Mouse (Mus musculus) gastrocnemius, postnatal 25 days (tissue): ENCODE data around the gene Ralgapa2. TPM values are rescaled to one million over a fixed set of nuclear protein-coding genes. Genes with fewer than 3 reads are reported as not detected.

Experiments used
- DNase-seq: peaks from one replicate; pipeline ENCODE4 v3.0.0; 2022
- total RNA-seq, 2 experiments: library from RNA; stranded (reverse); gene quantifications; 1 replicate in 1 of 2; 2 replicates in 1 of 2; pipeline ENCODE4 v1.2.3; 2021

The Ralgapa2 gene
- total RNA-seq, 2 experiments from 2014 or later: 6.5 to 8.0 TPM

DNA sequence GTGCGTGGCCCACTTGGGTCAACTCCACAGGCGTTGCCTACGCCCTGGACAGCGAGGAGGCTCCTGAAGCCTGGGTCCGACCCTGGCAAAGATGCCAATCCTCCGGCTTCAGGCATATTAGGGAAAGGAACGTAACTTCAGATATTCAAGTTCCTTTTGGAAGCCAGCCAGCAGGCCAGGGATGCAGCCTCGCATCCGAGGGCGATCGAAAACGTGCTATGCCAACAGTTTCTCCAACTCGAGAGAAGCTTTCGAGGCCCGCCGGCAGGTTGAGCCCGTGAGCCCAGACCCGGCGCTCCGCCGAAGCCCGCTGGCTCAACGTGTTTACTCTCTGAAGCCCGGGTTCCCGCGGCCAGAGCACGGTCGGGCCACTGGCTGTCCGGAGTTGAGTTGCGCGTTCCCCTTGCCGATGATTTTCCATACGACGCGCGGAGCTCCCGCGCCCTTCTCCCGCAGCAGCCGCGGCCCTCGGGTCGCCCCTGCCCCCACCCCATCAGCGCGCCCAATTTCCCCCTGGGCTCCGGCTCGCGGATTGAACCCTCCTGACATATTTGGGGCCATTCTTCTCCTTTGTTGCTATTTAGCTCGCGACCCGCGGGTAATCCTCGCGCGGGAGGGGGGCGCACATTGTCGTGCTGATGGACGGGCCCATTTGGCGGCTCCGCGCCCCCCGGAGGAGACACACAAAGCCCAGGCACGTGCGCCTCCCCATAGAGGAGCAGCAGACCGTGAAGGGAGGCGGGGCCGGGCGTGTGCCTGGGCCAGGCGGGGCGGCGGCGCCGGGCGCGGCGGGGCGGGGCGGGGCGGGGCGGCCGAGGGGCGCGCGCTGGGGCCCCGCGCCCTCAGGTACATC is 290.8 kb downstream of the Ralgapa2 start, which contains the start of gene Insm1:
Insm1 (plus strand) TSS at position 846 of the 853 bp plus-strand sequence.
- DNase-seq: no peak

DNA sequence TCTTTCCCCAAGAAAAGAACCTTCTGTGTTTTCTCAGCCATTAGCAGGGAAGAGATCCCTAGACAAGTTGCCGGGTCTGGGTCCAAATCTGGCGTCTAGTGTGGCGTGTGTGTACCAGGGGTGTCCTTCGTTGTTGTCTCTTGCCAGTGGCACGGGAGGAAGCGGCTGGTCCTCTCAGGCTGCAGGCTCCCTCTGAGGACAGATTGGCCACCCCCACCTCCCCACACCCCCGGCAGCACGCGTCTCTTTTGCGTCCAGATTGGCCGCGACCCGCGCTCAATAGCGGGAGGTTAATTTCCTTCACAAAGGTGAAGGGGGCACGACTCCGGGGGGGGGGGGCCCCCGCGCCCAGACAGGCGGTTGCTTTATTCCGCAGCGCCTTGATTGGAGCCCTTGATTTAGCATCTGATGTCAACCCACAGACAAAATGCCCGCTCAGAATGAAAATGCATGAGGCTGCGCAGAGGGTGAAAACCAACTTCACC is 291.5 kb downstream of the Ralgapa2 start:
- no peak for DNase-seq

DNA sequence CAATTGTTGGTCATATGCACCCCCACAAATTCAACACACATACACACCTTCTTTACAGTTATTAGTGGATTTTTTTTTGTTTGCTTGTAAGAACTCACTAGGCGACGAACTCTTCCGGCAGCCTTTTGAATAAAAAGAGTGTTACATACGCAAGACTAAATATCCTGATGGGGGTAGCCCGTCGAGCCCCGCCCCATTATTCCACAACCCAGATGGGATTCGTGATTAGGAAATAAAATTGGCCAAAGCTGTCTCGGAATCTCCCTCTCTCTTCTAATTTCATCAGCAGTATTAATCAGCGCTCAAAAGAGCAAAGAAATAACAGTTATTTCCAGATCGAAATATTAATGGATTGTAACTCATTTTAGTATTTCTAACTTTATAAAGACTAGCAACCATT is 292.4 kb downstream of the Ralgapa2 start:
- no peak for DNase-seq

DNA sequence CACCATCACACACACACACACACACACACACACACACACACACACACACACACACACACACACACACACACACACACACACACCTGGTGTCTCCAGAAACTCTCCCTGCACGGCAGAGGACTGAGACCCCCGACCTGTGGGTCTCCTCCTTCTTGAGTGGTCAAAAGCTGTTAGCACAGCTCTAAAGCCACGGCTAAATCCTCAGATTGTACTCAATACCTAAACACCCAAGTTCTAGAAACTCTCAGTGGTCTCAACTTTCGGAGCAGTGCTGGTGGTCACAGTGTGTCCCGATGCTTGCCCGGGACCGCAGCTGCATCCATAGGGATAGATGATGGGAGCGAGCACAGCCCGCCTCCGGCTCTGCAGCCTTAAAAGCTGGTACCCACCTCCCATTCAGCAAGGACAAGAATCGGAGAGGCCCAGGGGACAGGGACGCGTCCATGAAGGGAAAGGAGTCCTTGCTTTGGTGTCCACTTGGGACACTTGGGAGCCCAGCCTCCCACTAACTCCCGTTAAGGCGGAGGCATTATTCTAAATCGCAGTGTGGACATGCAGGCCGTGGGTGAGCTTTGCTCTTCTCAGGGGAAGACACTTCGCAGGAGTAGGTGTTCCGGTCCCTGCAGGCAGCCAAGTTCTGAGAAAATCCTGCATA is 293.1 kb downstream of the Ralgapa2 start:
- DNase-seq: no peak

DNA sequence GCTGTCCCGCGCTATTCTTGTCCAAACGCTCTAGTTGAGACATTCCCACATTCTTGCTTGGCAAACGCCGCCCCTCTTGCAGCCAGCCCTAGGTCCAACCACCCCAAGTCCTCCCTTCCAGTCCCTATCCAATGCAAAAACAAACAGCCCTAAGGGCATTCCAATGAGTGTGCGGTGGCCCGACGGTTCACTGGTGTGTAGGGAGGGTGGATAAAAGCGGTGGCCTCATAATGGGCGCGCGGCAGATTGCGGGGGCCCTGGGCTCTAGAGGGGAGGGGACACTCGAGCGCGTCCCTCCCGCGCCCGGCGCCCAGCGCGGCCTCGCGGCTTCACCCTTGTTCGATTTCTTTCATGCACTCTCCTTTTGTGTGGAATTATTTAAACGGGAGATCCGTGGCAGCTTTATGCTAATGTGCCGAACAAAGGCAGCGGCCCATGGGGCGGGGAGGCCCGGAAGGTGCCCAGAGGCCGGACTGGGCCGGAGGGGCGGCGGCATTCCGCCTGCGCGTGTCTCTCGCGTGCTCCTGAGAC is 293.9 kb downstream of the Ralgapa2 start:
- DNase-seq: no peak

DNA sequence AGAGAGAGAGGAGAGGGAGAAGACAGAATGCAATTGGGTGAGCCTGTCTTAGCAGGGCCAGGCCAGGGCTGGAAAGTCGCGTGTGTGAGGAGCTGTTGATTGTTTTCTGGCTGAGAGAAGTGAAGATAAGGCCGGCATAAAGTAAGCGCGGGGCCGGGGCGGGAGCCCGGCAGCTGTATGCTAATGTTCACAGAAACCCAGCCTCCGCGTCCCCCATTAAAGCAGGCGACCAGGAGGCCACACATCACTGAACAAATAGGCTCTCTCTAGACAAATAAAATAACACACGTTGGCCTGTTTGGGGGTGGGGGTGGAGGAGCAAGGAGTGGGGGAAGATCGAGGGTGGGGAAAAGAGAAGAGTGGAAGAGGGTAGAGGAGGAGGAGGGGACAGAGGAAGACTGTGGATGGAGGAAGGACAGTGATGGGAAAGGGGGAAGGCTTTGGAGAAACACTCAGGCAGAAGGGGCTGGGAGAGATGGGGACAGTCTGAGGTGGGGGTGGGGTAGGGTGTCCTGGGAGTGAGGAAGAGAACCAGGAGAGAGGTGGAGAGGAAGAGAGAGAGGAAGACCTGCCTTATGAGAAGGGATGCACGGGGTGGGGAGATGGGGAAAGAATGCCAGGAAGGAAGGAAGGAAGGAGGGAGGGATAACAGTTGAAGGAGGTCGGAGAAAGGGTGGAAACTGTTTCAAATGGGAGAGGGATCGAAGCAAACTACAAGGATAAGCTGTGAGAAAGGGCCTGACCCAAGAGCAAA is 294.7 kb downstream of the Ralgapa2 start:
- DNase-seq: no peak

DNA sequence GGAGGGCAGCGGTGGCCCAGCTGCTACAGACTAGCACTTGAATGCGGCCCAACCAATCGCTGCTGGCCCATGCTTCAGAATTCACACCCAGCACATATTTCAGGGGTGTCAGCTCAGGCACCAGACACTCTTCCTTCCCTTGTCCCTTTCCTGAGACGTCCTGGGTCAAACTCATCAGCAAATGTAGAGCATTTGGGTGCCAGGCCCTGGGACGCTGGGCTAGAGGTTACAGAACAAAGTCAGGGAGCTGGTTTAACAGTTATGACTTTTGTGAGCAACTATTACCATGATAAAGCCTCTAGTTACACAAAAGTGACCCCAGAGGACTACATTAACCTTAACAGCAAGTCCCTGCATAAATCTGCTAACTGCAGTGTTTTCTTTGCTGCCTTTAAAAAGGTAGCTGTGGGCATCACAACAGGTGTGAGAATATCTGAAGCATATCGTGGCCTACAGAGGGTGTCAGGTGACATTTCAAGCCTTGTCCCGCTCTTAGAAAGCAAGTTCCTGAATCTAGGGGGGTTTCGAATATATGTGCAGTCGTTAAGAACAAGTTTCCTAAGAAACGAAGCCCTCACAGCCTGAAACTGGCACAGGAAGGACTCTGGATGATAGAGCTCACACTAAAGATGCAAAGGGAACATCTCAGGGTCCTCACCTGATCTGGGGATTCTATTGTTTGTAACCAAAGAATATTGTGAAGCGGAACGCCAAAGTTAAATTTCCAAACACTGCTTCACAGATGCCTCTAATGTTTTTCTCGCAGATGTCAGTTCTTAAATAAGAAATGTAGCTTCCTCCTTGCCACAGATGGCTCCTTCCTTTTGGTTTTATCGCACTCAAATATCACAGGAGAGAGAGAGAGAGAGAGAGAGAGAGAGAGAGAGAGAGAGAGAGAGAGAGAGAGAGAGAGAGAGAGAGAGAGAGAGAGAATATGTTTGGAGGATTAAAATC is 295.8 kb downstream of the Ralgapa2 start:
- no peak for DNase-seq

DNA sequence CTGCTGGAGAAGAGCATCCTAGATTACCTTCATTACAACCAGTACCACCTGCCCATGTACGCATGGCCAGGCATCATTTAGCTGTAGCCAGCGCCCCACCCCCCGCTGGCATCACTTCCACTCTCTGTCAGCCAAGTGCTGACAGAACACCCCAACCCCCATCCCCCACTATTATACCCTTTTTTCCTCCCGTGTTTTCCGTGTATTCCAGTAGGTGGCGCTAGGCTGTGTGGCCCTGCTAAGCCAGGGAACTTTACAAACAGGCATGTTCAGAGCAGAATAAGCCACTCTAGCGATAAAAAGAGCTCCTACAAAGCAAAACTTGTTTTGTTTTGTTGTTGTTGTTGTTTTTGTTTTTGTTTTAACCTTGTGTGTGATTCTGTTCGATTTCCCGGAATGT is 297.4 kb downstream of the Ralgapa2 start:
- DNase-seq: no peak

DNA sequence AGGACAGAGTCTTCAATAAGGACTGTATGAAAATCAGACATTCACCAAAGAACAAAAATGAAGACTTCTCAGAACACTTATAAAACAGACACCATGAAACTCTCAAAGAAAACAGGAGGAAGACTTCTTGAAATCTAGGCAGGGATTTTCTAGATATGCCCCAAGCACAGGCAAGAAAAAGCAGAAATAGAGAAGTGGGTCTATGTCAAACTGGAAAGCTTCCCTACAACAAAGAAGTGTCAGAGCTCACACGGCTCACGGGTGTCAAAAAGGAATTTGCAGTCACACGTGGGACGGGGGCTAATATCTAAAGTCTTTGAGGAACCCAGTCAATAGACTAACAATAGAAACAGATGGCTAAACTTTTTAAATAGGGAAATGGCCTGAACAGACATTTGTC is 301.2 kb downstream of the Ralgapa2 start:
- no peak for DNase-seq

DNA sequence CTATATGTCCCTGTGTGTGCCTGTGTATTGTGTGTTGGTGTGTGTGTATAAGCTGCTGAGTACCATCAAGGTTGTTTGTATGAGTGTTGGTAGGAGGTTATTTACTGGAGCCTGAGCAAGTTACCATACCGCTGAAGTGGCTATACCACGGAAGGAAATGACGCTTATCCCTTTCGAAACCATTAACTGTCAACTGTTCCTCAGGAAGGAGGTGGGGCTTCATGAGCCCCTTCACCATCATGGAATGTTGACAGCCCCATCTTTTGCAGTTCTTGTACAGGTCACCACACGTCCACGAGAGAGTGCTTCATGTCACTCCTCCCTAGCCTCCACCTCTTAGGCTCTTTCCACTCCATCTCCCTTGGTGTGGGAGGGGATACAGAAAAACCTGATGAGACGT is 314.2 kb downstream of the Ralgapa2 start:
- DNase-seq: no peak

DNA sequence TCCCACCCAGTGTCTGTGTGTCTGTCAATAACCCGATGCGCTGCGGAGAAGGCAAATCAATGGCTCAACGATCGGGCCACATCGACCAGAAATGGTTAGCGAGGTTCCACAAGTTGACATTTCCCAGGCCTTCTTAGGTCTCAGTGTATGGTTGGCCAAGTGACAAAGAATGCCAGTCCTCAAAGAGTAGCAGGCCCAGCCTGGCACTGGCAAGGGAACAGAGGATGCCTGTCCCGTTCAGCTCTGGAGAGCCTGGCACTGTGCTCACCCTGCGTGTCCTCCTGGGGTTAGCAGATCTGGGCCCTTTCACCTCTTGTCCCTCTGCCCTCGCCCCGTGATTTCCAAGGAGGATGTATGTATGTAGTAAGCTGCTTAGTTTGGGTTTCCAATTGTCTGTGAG is 316.0 kb downstream of the Ralgapa2 start:
- no peak for DNase-seq
